Mouse (Mus musculus) bone marrow, adult 2 months (tissue): ENCODE measurements at regions not wholly inside any gene's neighbourhood (a gene's known extent, or its start where the extent isn't known, plus 50 kb on each side); places are given as distances from the start of the nearest gene placed in this dataset.

Experiments
- CTCF ChIP-seq: fragments of 200-500 bp; IDR thresholded peaks from 2 replicates; pipeline ENCODE4 v1.5.1; 2011; ENCODE audit warnings: low read length, control low read depth; ENCODE audit not compliant: control insufficient read depth, insufficient read depth
- POLR2A ChIP-seq: fragments of 200-500 bp; IDR thresholded peaks from 2 replicates; pipeline ENCODE4 v1.6.1; 2011; ENCODE audit warnings: low read depth, mild to moderate bottlenecking, control low read depth, low read length, borderline replicate concordance; ENCODE audit not compliant: control insufficient read depth

DNA sequence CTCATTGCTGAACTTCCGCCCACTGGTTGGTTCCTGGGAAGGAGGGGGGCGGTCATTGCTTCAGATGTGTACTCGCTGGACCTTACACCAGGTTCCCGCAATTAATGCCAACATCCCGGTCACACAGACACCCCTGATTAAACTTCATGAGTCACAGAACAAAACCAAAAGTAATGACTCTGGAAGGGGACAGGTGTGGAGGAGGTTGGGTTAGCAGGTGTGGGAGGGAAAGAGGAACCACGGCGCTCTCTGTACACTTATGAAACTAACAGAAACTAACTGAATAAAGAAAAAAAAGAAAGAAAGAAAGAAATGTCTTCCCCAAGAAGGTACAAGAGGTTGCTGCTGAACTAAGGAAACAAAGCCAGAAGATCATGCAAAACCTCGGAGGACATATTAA is 387.3 kb upstream of the Pkdcc start:
- no peak for TF ChIP-seq POLR2A
- no peak for TF ChIP-seq CTCF
